Mouse (Mus musculus) kidney, embryonic 15.5 days (tissue): ENCODE data around the gene Zfp697. TPM values are rescaled to one million over a fixed set of nuclear protein-coding genes. Genes with fewer than 3 reads are reported as not detected.
A peak's percentile ranks its signal among the peaks of the same experiment; 100 is the strongest.
"Not testable (repeated sequence)": the region's sequence is repeated elsewhere in the genome, so short reads cannot be mapped to it uniquely, and the experiment has no call there.

Experiments
- ATAC-seq: fragments of 200-750 bp; cut with Nextera tagmentation; replicated peaks from 2 replicates; pipeline ENCODE4 v1.8.0; 2017; ENCODE audit warnings: moderate TSS enrichment; ENCODE audit not compliant: low FRiP score
- H3K27ac ChIP-seq: fragments of 300-500 bp; sonication (generic); 2 replicates; pipeline ENCODE4 v1.5.1; 2015; ENCODE audit warnings: mild to moderate bottlenecking, inconsistent platforms
- H3K27me3 ChIP-seq: fragments of 300-500 bp; sonication (generic); 2 replicates; pipeline ENCODE4 v1.6.1; 2015; ENCODE audit warnings: inconsistent platforms
- H3K36me3 ChIP-seq: fragments of 300-500 bp; sonication (generic); 2 replicates; pipeline ENCODE4 v1.6.1; 2015; ENCODE audit warnings: inconsistent platforms
- H3K4me1 ChIP-seq: fragments of 300-500 bp; sonication (generic); 2 replicates; pipeline ENCODE4 v1.6.1; 2015; ENCODE audit warnings: inconsistent platforms
- H3K4me2 ChIP-seq: fragments of 300-500 bp; sonication (generic); 2 replicates; pipeline ENCODE4 v1.6.1; 2015; ENCODE audit warnings: moderate library complexity, mild to moderate bottlenecking, inconsistent platforms
- H3K4me3 ChIP-seq: fragments of 300-500 bp; sonication (generic); replicated peaks from 2 replicates; pipeline ENCODE4 v1.5.1; 2015; ENCODE audit warnings: mild to moderate bottlenecking, inconsistent platforms
- H3K9ac ChIP-seq: fragments of 300-500 bp; sonication (generic); 2 replicates; pipeline ENCODE4 v1.6.1; 2015; ENCODE audit warnings: mild to moderate bottlenecking, inconsistent platforms
- H3K9me3 ChIP-seq: fragments of 300-500 bp; sonication (generic); replicated peaks from 2 replicates; pipeline ENCODE4 v1.6.1; 2016; ENCODE audit warnings: inconsistent platforms
- WGBS: fragments of 180-500 bp; shearing (Covaris S2); methylation state at CpG from one replicate; pipeline ENCODE4 v1.1.7; 2015; ENCODE audit warnings: mixed read lengths; 5-methylcytosine and 5-hydroxymethylcytosine counted together
- polyA plus RNA-seq: library from polyadenylated mRNA; unstranded; fragments of >200 nt; fragmentation: Nextera tagmentation; extraction: Ambion mirVana; gene quantifications from 2 replicates; pipeline ENCODE4 v1.2.1, GENCODE M21; 2015

Gene Zfp697
- polyA plus RNA-seq: 14.4 and 16.6 TPM in 2 replicates

DNA sequence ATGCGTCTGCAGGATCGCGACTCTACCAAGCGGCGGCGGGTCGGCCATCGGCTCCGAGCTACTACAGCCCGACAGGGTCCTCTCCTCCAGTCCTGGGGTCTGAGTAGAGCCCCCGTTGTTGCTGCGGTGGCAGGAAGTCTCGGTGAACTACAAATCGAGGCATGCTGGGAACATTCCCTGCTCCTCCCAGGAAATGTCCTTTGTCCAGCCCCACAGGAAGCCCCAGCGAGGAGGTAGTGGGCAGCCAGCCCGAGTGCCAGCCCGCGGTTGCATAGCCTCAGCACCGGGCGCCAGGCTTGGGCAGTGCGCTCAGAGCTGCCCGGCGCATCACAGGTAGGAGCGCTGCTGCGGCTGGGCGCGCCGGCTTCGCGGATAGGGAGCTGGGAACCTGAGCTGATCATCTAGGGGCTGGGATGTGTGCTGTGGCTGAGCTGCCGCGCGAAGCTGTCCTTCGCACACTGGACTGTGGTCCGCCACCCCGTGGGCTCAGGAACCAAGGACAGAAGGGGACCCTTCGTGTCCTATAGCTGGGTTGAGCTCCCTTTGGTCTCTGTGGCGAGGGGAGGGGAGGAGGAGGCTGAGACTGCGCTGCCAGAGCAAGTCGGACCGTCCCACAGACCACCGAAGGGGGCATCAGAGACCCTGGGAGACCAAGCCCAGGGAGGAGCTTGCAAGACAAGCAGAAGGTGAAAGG lies at the start of gene Zfp697:
TSS of gene Zfp697 (plus strand) at position 216 of the 694 bp plus-strand sequence.
- peak within 1 kb of the TSS; percentile 94 for H3K27ac ChIP-seq
- peak within 1 kb of the TSS; percentile 95 for H3K9ac ChIP-seq
- H3K4me3 ChIP-seq: peak within 1 kb of the TSS; percentile 91
- H3K4me1 ChIP-seq: peaks cover 55% of the 10 kb centered on the region
- peak within 1 kb of the TSS; percentile 93 for H3K4me2 ChIP-seq
- WGBS: under 1% methylated on average over 42 of the region's 42 CpGs
- H3K36me3 ChIP-seq: no peaks in the 10 kb centered on the region
- H3K9me3 ChIP-seq: no peaks in the 10 kb centered on the region
- ATAC-seq: peak; percentile 88
- no peaks in the 10 kb centered on the region for H3K27me3 ChIP-seq

DNA sequence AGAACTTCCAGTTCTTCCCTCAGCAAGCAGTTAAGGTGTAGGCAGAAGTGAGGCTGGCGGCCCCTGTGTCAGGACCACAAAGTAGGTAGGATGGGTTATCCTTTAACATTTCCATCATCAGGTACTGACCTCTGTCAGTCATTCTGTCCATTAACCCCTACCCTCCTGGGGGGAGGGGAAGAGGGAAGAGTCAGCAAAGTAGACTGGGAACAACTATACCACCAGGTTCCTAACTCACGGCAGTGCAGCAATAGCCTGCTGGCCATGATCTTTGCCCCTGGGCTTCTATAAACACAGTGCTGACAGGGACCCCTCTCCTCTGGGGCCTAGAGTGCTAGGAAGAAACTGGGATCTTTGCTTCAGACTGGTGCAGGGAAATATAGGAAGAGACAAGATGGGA lies 48.3 kb upstream of the Zfp697 start:
- H3K4me2 ChIP-seq: no peak overlapping the region
- peaks cover 60% of the 10 kb centered on the region for H3K36me3 ChIP-seq
- peak; percentile 30; the same call in 1 of the 2 replicates for ATAC-seq
- WGBS: 68% methylated on average over 2 of the region's 2 CpGs
- no peaks in the 10 kb centered on the region for H3K9me3 ChIP-seq
- peaks cover 41% of the 10 kb centered on the region for H3K4me1 ChIP-seq
- peak overlapping the region; percentile 41; the same call in 1 of the 2 replicates for H3K27ac ChIP-seq
- H3K9ac ChIP-seq: no peak overlapping the region
- no peak overlapping the region for H3K4me3 ChIP-seq
- no peaks in the 10 kb centered on the region for H3K27me3 ChIP-seq

DNA sequence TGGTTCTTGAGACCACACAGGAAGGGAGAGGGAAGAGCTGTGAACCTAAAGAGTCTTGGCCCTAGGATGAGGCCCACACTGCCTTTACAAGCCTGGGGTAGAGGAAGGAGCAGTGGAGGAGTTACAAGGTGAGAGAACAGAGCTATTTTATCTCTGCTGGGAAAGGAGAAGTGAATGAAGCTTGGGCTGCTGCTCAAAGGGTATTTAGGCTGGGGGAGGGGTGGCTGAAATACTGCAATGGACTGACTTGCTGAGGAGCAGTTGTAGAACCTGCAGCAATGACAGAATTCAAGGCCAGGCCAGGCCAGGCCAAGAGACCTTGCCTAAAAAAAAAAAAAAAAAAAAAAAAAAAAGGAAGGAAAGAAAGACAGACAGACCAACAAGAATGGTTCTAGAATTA lies 46.9 kb upstream of the Zfp697 start:
- Histone ChIP-seq H3K9ac (no peak overlapping the region), H3K36me3 (peaks cover 48% of the 10 kb centered on the region), H3K27ac (peak overlapping the region; percentile 41; the same call in 1 of the 2 replicates), H3K9me3 (no peaks in the 10 kb centered on the region), H3K4me2 (peak overlapping the region; percentile 95; the same call in 1 of the 2 replicates), H3K27me3 (no peaks in the 10 kb centered on the region), H3K4me1 (peaks cover 46% of the 10 kb centered on the region), H3K4me3 (no peak overlapping the region)
- ATAC-seq: no peak

DNA sequence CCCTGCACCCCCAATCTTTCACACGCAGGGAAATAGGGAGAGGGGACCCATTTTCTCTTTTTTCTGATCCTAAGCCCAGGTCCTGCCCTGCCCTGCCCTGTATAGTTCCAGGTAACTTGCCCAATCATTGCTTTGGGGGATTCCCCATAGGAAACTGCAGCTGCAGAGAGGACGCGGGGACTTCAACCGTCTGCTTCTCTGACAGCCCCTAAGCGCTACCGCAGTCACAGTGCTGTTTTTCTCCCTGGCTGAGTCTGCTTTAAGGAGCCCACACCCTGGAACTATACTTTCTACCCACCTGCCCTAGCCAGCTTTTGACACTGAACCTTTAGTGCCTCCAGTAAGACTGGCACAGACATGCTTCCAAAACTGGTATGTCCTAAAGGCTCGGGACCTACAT lies 46.4 kb upstream of the Zfp697 start:
- Histone ChIP-seq H3K4me2 (peak overlapping the region; percentile 95), H3K4me3 (no peak overlapping the region), H3K27ac (0 out of 2 replicates have a peak overlapping the region, but pooled peaks have one; percentile 7), H3K27me3 (no peaks in the 10 kb centered on the region), H3K4me1 (peaks cover 46% of the 10 kb centered on the region), H3K36me3 (peaks cover 42% of the 10 kb centered on the region), H3K9ac (no peak overlapping the region; the same call in 1 of the 2 replicates), H3K9me3 (no peaks in the 10 kb centered on the region)
- 74% methylated on average over 7 of the region's 7 CpGs for WGBS
- no peak for ATAC-seq

DNA sequence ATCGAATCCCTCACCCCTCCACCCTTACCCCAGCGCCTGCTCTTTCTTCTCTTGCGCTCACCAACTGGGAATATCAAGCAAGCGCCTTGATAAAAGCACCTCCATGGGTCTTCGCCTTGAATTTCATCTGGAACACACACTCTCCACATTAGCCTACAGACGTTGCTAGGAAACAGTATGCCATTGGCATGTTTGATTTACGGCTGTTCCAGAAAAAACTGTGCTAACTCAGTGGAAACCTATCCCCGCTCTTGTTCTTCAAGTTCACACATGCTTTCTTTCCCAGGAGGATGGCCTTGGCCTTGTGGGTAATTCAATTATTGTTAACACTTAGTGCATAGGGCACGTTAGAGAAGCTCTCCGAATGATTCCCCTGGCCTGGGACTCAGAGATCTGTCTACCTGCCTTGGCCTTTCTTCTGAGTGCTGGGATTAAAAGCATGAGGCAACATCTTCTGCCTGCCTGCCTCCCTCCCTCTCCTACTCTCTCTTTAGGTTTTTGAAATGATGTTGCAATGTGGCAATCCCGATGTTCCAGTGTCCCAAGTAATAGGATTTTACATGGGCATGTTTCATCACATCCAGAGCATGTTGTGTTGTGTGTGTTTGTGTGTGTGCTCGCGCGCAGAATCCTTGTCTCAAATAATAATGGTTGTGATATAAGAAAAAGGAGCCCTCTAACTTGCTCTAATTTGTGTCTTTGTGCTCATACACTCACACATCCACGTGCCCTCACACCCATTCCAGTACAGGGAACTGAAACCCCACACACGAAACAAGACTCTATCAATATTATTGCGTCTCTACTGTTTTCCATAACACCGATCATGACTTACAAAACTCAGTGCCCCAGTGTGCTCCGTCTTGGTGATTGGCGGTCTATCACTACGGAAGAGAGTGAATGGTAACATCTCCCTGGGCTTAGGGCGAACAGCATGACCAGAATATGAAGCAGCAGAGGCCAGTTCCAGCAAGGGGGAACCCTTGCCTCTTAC lies 45.3 kb upstream of the Zfp697 start:
- H3K9me3 ChIP-seq: no peaks in the 10 kb centered on the region
- peak overlapping the region; percentile 95 for H3K4me2 ChIP-seq
- ATAC-seq: no peak
- peaks cover 32% of the 10 kb centered on the region for H3K36me3 ChIP-seq
- peak overlapping the region; percentile 85 for H3K4me3 ChIP-seq
- peaks cover 46% of the 10 kb centered on the region for H3K4me1 ChIP-seq
- no peaks in the 10 kb centered on the region for H3K27me3 ChIP-seq
- H3K9ac ChIP-seq: no peak overlapping the region
- H3K27ac ChIP-seq: no peak overlapping the region
- WGBS: 78% methylated on average over 22 of the region's 22 CpGs

DNA sequence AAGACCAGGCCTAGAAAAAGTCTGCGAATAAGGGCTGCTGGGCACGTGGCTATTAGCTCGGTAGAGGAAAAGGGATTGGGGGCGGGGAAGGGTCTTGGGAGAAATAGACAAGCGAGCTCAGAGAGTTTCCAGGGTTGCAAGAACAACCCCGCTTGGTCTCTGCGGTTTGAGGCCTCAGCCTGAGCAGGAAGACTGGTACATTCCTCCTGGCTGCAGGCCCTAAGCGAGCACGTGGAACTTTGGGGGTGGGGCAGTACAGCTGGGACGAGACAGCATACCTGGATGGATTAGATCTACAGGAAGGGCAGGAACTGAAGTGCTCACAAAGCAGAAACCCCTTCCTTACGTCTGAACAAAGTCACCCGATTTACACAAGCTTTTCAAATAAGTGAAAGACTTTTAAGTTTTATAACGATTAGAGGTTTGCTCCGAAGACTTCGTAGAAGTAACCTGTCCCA lies 43.6 kb upstream of the Zfp697 start:
- H3K4me3 ChIP-seq: peak overlapping the region; percentile 85
- H3K27ac ChIP-seq: peak overlapping the region; percentile 92
- no peaks in the 10 kb centered on the region for H3K27me3 ChIP-seq
- H3K4me1 ChIP-seq: peaks cover 46% of the 10 kb centered on the region
- H3K9me3 ChIP-seq: no peaks in the 10 kb centered on the region
- H3K9ac ChIP-seq: peak overlapping the region; percentile 75
- 5% methylated on average over 15 of the region's 15 CpGs for WGBS
- H3K4me2 ChIP-seq: peak overlapping the region; percentile 95
- ATAC-seq: peak; percentile 59; the same call in 1 of the 2 replicates
- peaks cover 16% of the 10 kb centered on the region for H3K36me3 ChIP-seq

DNA sequence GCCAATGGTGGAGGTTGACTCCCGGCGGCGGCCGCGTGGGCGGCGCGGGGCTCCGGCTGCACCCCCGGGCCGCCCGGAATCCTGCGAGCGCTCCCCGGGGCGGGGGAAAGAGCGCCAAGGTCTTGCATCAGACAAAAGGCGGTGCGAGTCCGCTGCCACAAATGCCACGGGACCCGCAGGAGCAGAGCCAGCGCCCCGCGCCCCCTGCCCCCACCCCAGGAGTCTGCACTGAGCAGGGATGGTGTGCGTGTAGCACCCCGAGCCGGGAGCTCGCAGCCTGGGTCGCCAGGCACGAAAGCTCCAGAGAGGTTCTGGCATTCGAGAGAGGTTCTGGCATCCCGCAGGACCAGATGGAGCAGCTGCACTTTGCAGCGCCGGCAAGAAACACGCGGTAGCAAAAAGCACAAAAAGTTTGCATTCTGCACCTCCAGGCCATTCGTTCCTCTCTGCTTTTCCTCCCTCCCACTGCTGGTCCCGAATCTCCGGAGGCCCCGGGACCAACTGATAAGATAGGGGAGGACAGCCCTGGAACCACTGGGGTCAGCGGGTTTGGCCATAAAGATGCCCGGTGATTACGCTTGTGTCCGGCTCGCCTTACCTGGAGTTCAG lies 43.1 kb upstream of the Zfp697 start:
- H3K4me2 ChIP-seq: peak overlapping the region; percentile 95
- H3K9ac ChIP-seq: peak overlapping the region; percentile 75
- under 1% methylated on average over 46 of the region's 46 CpGs for WGBS
- peak overlapping the region; percentile 85 for H3K4me3 ChIP-seq
- ATAC-seq: peak; percentile 57
- no peaks in the 10 kb centered on the region for H3K9me3 ChIP-seq
- peaks cover 11% of the 10 kb centered on the region; the same call in 1 of the 2 replicates for H3K36me3 ChIP-seq
- H3K4me1 ChIP-seq: peaks cover 46% of the 10 kb centered on the region
- H3K27ac ChIP-seq: peak overlapping the region; percentile 92
- H3K27me3 ChIP-seq: no peaks in the 10 kb centered on the region

DNA sequence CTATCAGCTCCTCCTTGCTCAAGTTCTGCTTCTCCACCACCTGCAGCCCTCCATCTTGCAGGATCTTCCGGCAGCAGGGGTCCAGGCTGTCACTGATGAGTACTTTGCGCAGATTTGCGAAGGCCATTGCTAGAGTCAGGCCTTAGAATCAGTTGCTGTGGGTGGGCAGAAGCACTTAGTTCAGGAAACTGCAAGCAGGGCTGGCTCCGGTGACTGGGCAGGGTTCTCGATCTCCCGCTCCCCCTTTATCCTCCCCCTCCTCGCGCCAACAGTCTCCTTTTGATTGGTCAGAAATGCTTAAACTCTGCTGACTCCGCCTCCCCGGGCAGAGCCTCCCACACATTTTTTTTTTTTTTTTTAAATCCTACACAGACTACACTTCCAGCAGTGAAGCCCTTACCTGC lies 42.6 kb upstream of the Zfp697 start, which contains the start of gene Phgdh:
TSS of gene Phgdh (minus strand) at position 285 of the 404 bp plus-strand sequence.
- under 1% methylated on average over 10 of the region's 10 CpGs for WGBS
- not testable (repeated sequence) for H3K9me3 ChIP-seq, H3K27me3 ChIP-seq, H3K36me3 ChIP-seq
- Histone ChIP-seq H3K4me2 (peak within 1 kb of the TSS; percentile 95), H3K9ac (peak within 1 kb of the TSS; percentile 75), H3K27ac (peak within 1 kb of the TSS; percentile 92), H3K4me1 (peaks cover 46% of the 10 kb centered on the region), H3K4me3 (peak within 1 kb of the TSS; percentile 85)
- ATAC-seq: peak; percentile 86

DNA sequence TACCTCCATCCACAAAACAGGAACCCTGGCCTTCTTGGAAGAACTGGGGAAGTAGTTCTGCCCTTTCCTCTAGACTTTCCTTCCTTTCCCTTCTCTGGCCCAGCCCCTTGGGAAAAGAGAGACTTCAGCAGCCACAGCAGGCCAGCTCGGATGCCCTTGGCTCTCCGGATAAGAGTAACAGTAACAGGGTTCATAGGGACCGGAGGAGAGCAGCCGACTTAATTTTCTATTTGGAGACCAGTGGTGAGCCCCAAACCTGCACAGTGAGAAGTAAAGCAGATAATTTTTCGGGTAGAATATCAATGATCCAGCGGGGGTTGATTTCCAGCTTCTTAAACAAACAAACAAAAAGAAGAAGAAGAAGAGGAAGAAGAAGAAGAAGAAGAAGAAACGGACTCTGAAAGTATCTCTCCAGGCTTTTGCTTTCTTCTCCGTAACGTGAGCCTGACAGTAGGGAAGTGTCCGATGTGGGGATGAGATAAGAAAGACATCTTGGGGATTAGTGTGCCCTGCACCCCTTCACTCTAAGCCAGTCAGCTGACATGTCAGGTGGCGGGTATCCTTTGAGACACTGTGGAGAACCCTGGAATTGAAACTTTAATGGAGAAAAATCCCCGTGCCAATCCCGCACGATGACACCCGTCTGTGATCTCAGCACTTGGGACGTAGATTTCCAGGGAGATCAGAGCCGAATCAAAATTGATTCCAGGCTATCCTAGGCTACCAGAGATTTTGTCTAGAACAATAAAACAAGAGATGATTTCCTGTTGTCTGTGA lies 41.3 kb upstream of the Zfp697 start:
- Histone ChIP-seq H3K36me3 (no peaks in the 10 kb centered on the region), H3K4me2 (no peak overlapping the region), H3K9ac (no peak overlapping the region), H3K4me1 (peaks cover 34% of the 10 kb centered on the region), H3K9me3 (no peaks in the 10 kb centered on the region), H3K4me3 (no peak overlapping the region), H3K27ac (no peak overlapping the region), H3K27me3 (no peaks in the 10 kb centered on the region)
- no peak for ATAC-seq
- WGBS: 89% methylated on average over 17 of the region's 17 CpGs

DNA sequence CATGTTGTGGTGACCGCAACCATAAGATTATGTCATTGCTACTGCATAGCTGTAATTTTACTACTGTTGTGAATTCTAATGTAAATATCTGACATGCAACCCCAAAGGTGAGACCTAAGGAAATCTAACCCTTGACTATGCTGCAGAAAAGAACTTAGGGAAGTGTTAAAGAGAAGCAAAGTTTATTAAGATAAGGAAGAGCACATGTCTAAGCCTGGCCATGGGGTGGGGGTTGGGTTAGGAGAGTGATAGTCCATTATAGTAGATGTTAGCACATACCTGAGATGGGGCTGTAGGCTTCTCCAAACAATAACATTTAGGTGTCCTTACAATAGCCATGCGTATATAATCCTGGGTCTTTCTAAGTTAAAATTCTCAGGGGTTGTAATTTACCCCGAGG lies 39.0 kb upstream of the Zfp697 start:
- Histone ChIP-seq H3K36me3 (no peaks in the 10 kb centered on the region), H3K4me2 (no peak overlapping the region), H3K9ac (no peak overlapping the region), H3K4me1 (peaks cover 12% of the 10 kb centered on the region), H3K27ac (no peak overlapping the region), H3K4me3 (no peak overlapping the region), H3K9me3 (no peaks in the 10 kb centered on the region), H3K27me3 (no peaks in the 10 kb centered on the region)
- WGBS: 81% methylated on average over 3 of the region's 3 CpGs
- no peak for ATAC-seq

DNA sequence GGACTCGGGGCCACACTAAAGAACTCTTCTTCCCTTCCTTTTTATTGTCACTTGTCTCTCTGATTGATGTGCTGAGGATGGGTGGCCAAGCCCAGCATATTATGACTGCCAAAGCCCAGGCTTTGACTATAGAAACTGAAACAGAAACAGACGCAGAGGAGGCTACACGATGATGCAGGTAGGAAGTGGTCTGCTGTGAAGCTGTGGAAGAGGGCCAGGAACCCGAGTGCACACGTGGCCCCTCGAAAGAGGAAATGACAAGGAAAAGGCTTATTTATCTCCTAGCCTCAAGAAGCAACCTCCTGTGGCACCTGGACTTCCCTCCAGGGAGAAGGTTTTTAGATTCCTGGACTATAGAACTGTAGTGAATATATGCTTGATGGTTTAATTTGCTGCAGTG lies 34.2 kb upstream of the Zfp697 start:
- H3K9me3 ChIP-seq: no peaks in the 10 kb centered on the region
- H3K36me3 ChIP-seq: no peaks in the 10 kb centered on the region
- H3K27ac ChIP-seq: no peak overlapping the region
- WGBS: 70% methylated on average over 6 of the region's 6 CpGs
- no peak for ATAC-seq
- no peak overlapping the region for H3K9ac ChIP-seq
- no peak overlapping the region for H3K4me2 ChIP-seq
- H3K27me3 ChIP-seq: no peaks in the 10 kb centered on the region
- no peak overlapping the region for H3K4me3 ChIP-seq
- H3K4me1 ChIP-seq: peaks cover 18% of the 10 kb centered on the region
